Mouse (Mus musculus) B cell, adult 2 months (primary cell): ENCODE results near the gene Pax8.

Experiments used
- DNase-seq, 2 experiments: peaks; one replicate each; pipeline ENCODE4 v3.0.0; 2022

Gene Pax8

GRCm38 (mm10) chr2:24409166-24409565 lies 66.2 kb downstream of the Pax8 start:
- peak; percentile 75 to 76 for DNase-seq

GRCm38 (mm10) chr2:24407701-24408485 lies 67.5 kb downstream of the Pax8 start:
- DNase-seq, result no peak

- peak; percentile 61 to 66 for DNase-seq
Observed at GRCm38 (mm10) chr2:24405345-24406012, 69.9 kb downstream of the Pax8 start.

DNA sequence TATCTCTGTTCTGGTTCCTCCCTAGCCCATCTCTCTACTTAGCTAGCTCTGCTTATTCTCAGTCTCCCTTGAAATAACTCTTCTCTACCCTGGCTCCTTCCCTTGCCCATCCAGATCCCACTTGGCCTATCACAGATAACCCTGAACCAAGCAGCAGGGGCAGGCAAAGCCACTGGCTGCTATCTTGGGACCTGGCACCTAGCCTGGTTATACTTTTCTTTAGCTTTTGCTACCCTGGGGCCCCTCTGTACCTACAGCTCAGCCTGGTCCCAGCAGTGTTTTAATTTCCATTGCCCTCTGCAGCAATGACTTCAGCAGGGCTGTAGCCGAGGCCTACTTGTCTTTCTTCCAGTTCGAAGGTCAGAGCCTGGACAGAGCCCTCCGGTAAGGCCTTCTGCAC lies 74.7 kb downstream of the Pax8 start:
- no peak for DNase-seq

- DNase-seq, result no peak
Observed at GRCm38 (mm10) chr2:24397115-24397514, 78.3 kb downstream of the Pax8 start.

DNA sequence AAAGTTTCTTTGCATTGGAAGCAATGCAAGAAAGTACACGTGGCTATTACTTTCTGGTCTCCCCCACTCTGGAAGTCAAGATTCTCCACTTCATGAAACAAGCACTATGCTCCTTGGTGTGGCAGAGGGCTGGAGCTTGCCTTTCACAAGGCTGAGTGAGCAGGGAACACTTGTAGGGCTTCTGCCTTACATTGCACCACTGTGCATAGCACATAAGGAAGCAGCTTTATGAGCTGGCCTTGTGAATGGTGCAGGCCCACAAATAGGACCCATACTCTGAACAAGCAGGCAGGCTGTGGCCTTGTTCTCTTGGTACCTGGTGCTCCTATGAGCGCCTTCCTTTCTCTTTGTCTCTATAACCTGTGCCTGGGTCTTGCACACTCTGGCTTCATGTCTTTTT lies 82.1 kb downstream of the Pax8 start:
- DNase-seq, result no peak

DNA sequence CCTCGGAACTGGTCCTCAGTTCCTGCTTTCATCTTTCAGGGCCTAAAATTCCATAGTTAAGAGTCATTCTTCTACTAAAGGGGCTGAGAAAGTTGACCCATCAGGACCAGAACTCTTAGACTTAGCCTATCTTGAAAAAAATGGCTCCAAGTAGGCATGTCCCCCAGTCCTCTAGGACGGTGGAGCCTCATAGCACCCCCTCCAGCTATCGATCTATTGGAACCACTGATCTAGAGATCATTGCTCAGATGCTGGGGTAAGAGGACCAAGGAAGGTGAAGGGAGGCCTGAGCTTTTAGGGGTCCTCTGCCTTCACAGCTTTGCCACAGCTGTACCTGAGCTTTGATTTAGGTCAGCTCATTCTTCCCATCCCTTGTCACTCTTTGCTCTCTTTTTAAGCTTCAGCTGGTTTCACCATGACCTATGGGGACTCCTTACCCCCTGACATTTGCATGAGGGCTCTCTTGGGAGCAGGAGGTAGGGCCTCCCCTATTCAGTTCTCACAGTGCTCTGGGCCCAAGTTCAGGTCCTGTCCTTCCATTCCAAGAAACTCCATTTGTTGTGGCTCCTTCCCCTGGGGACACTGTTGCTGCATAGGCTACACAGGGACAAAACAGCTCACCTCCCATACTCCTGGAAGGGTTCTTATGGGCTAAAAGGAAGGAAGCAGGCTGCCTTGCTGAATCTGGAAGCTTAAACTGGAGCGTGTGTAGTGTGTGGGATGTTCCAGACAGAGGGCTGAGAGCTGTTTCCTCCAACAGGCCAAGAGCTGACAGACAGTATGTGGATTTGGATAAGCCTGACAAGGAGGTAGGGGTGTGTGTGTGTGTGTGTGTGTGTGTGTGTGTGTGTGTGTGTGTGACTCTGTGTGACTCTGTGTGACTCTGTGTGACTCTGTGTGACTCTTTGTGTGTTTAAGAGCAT lies 87.8 kb downstream of the Pax8 start:
- DNase-seq, result peak; percentile 38 to 46

DNA sequence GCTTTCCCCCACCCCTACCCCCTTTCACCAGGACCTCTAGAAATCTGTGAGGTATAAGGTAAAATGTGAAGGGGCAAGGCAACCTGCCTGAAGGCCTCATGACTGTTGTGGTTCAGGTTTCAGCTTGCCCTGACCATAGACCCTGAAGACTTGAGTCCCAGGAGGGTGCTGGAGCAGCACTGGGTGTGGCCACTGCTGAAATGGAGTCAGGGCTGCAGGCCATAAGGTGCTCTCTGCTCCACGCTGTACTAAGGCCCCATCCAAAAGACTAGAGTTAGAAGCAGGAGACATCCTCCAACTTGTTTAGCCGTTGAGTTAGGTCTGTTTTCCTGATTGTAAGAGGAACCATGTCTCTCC lies 88.5 kb downstream of the Pax8 start:
- peak; percentile 48 to 50 for DNase-seq

DNA sequence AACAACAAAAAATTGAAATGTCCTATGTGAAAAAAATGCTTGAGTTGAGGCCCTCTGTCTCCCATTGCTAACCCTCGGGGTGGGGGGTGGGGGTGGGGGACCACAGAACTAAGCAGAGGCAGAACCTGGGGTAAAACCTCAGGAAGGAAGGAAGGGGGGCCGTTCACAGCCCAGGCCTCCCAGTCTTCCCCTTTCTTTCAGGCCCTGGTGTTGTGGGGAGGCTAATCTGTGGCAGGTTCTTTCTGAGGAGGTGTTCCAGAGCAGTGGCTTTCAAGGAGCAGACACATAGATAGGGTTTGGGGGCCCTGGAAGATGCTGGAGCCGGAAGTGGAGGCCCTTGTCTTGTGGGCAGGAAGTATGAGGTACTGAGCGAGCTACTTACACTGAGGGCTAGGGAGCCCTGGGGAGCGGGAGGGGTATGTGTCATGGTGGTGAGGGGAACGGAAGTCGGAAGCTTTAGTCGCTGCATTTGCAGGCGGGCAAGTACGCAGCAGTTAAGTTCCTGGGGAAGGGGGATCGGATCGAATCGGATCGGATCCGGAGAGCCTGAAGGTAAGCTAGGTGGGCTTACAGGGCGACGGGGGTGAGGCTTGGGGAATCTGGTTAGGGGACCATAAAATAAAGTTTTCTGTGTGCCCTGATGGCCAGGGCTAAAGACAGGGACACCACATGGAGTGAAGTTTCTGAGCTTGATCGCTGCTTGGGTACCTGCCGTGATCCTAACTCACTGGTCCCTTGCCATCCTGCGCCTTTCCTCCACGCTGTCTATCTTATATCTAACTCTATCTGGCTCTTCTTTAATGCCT lies 89.0 kb downstream of the Pax8 start:
- DNase-seq, result peak; percentile 83 to 85

DNA sequence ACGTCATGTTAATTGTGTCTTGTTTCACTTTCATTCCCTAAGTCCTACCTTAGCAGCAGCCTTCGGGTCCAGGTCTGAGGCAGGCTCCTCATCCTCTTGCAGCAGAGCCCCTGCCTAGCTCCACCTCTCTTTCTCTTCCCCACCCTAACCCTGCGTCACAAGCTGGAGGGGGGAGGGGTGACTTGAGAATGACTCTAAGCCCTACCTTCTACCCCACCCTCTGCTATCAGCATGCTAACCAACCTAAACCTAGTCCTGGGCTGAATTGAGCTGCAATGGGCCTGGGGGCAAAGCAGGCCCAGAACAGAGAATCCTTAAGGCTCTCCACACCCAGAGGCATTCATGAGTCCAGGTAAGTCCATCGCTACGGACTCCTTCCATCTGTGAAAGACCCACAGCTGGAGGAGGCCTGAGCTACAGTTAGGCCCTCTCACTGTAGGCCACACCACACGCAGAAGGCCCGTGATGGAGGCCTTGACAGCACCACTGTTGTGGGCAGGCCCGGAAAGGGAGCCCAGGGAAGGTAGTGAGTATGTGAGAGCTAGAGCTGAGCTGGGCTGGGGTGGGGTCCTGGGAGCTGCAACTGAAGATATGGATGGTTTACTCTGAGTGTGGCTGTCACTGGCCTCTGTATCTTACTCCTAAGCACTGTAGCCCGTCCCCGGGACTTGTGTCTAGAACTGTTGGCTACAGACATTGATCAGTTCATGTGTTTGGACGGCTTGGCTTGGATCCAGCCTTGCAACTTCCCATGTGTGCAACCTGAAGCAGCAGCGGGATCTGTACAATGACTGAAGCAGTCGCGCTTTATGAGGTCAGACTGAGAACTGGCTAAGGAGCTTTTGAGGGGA lies 90.1 kb downstream of the Pax8 start:
- DNase-seq, result peak; percentile 80 to 85

- DNase-seq, result no peak
Observed at GRCm38 (mm10) chr2:24384393-24384792, 91.0 kb downstream of the Pax8 start.

GRCm38 (mm10) chr2:24383636-24384035 lies 91.8 kb downstream of the Pax8 start:
- DNase-seq, result peak; percentile 40 to 41

GRCm38 (mm10) chr2:24382456-24383230 lies 92.8 kb downstream of the Pax8 start:
- DNase-seq, result peak in 1 of 2 experiments; percentile 22

DNA sequence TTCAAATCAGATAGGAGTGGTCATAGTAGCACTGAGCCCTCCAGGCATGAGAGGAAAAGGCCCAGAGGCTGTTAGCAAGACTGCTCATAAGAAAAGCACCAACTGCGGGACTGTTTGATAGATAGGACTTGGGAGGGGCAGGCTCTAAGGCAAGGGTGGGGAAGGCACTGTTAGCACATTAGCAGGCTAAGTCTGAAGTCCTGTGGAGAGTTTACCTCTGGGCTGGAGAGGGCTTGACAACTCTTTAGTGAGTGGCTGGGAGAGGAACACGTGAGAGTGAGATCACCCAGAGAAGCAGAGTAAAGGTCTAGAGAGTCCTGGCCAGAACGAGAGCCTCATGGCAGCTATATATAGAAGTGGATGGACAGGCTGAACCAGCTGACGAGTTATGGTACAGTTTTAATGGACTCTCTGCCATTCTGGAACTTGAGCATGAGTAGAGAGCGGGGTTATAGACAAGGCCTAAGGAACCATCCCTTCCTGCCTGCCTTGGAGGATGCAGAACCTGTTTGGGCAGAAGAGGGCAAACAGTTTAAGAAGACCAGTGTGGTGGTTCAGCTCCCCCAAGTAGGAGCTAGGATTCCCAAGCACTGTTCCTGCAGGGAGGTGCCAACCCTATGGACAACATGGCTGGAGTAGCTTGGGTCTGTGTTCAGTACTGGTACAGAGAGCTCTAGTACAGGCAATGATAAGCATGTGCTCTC lies 96.5 kb downstream of the Pax8 start:
- DNase-seq, result no peak
